Mouse (Mus musculus): ENCODE results near the gene Iqce. TPM values are rescaled to one million over a fixed set of nuclear protein-coding genes. Genes with fewer than 3 reads are reported as not detected.
A peak's percentile ranks its signal among the peaks of the same experiment; 100 is the strongest.

Gene Iqce
- polyA plus RNA-seq, 1 experiment from 2014 or later, result 31.3 TPM

DNA sequence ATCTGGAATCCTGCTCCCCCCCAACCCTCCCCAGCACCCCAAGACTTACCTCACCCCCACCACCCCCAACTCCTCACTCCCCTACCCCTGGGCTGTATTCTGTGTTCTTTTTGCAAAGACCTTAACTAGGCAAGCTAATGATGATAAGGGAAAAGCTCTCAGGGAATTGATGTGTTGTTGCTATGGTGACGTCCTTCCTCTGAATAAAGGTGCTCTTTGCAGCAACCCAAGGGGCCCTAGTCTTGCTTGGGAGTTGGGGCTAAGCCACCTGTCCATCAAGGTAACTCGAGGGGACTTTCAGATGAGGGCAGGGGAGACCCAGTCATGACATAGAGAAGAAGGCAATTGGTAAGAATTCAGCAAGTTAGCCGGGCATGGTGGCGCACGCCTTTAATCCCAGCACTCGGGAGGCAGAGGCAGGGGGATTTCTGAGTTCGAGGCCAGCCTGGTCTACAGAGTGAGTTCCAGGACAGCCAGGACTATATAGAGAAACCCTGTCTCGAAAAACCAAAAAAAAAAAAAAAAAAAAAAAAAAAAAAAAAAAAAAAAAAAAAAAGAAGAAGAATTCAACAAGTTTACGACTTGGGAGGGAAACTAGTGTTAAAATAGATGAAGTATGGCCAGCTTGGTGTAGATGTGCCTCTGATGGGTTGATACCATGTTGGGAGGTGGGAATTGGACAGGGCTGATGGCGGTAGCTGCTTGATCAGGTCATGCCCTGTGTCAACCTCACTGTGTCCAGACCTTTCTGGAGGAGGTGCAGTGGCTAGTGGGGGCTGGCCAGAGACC is 86.7 kb downstream of the Iqce start:
- Histone ChIP-seq H3K4me2 (replicated peaks) (no peak overlapping the region), H3K36me3 (peaks cover 21% of the 10 kb centered on the region), H3K27ac (no peak overlapping the region), H3K4me3 (no peak overlapping the region), H3K9me3 (replicated peaks) (no peaks in the 10 kb centered on the region), H3K4me1 (peaks cover 29% of the 10 kb centered on the region), H3K27me3 (peaks cover 4% of the 10 kb centered on the region; the same call in 1 of the 2 replicates), H3K9ac (no peak overlapping the region)
- no peak for ATAC-seq (ENCODE audit: low FRiP score)
- 85% methylated on average over 10 of the region's 10 CpGs for WGBS

- Histone ChIP-seq H3K9ac (0 out of 2 replicates have a peak overlapping the region, but pooled peaks have one; percentile 19), H3K27me3 (peaks cover 6% of the 10 kb centered on the region; the same call in 1 of the 2 replicates), H3K4me2 (replicated peaks) (no peak overlapping the region), H3K9me3 (replicated peaks) (no peaks in the 10 kb centered on the region), H3K4me1 (peaks cover 32% of the 10 kb centered on the region), H3K4me3 (no peak overlapping the region), H3K27ac (no peak overlapping the region), H3K36me3 (peaks cover 21% of the 10 kb centered on the region)
- ATAC-seq (ENCODE audit: low FRiP score), result no peak
- WGBS, result 73% methylated on average over 4 of the region's 4 CpGs
Measured at GRCm38 (mm10) chr5:140614837-140615236, 87.3 kb downstream of the Iqce start.

GRCm38 (mm10) chr5:140614141-140614540 is 88.0 kb downstream of the Iqce start:
- H3K27ac ChIP-seq, result no peak overlapping the region

DNA sequence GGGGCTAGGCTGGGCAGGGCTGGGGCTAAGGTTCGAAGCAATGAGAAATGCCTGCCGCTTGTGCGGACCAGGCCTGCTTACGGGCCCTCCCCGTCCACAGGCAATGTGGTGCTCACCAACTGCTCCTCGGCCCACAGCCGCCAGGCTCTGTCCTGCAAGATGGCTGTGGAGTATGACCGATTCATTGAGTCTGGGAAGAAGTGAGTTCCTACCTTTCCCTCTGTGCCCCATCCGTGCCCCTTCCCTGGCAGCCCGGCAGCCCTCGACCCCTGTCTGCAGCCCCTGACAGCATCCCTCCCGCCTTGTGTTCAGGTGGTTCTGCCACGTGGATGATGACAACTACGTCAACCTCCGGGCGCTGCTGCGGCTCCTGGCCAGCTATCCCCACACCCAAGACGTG is 90.0 kb downstream of the Iqce start:
- Histone ChIP-seq H3K4me1 (peaks cover 58% of the 10 kb centered on the region), H3K4me3 (peak overlapping the region; percentile 64), H3K4me2 (replicated peaks) (peak overlapping the region; percentile 74), H3K9ac (peak overlapping the region; percentile 85), H3K9me3 (replicated peaks) (no peaks in the 10 kb centered on the region), H3K27ac (peak overlapping the region; percentile 96), H3K27me3 (peaks cover 24% of the 10 kb centered on the region), H3K36me3 (peaks cover 21% of the 10 kb centered on the region)
- no peak for ATAC-seq (ENCODE audit: low FRiP score)
- 32% methylated on average over 18 of the region's 18 CpGs for WGBS

More at GRCm38 (mm10) chr5:140614141-140614540, 88.0 kb downstream of the Iqce start:
- Histone ChIP-seq H3K4me3 (no peak overlapping the region), H3K9me3 (replicated peaks) (no peaks in the 10 kb centered on the region), H3K4me1 (peaks cover 39% of the 10 kb centered on the region), H3K27me3 (peaks cover 13% of the 10 kb centered on the region; the same call in 1 of the 2 replicates), H3K4me2 (replicated peaks) (no peak overlapping the region), H3K9ac (peak overlapping the region; percentile 19; the same call in 1 of the 2 replicates), H3K36me3 (peaks cover 21% of the 10 kb centered on the region)
- no peak for ATAC-seq (ENCODE audit: low FRiP score)
- WGBS, result 95% methylated on average over 10 of the region's 10 CpGs

Other genes starting within 250 kb of the Iqce start
- 16.1 and 19.6 TPM in 2 replicates for gene Chst12, start 196.8 kb downstream of the Iqce start, polyA plus RNA-seq (2016; fragmentation: Nextera tagmentation; extraction: Ambion mirVana)
- gene Grifin, start 137.3 kb downstream of the Iqce start, polyA plus RNA-seq (2016; fragmentation: Nextera tagmentation; extraction: Ambion mirVana), result not detected in 2 replicates
- gene Lfng, start 95.1 kb downstream of the Iqce start, polyA plus RNA-seq (2016; fragmentation: Nextera tagmentation; extraction: Ambion mirVana), result 23.8 and 27.6 TPM in 2 replicates
- gene Ttyh3, start 53.3 kb downstream of the Iqce start, polyA plus RNA-seq (2016; fragmentation: Nextera tagmentation; extraction: Ambion mirVana), result 83.7 and 98.3 TPM in 2 replicates
- 22.8 and 25.7 TPM in 2 replicates for gene Brat1, start 2.6 kb upstream of the Iqce start, polyA plus RNA-seq (2016; fragmentation: Nextera tagmentation; extraction: Ambion mirVana)
- gene Amz1, start 21.7 kb upstream of the Iqce start, polyA plus RNA-seq (2016; fragmentation: Nextera tagmentation; extraction: Ambion mirVana), result 1.8 and 2.1 TPM in 2 replicates
- gene Gna12, start 128.1 kb upstream of the Iqce start, polyA plus RNA-seq (2016; fragmentation: Nextera tagmentation; extraction: Ambion mirVana), result 57.8 and 60.5 TPM in 2 replicates

All from hindbrain, embryonic 12.5 days (tissue).